Mouse (Mus musculus) megakaryocyte, embryonic 14.5 days (primary cell): ENCODE measurements at regions not wholly inside any gene's neighbourhood (a gene's known extent, or its start where the extent isn't known, plus 50 kb on each side); places are given as distances from the start of the nearest gene placed in this dataset.

Source experiments
- FLI1 ChIP-seq: IDR thresholded peaks from 2 replicates; pipeline ENCODE4 v1.6.1; 2012; ENCODE audit warnings: low read length, inconsistent platforms, mixed read lengths
- GATA1 ChIP-seq: IDR thresholded peaks from 3 replicates; pipeline ENCODE4 v1.6.1; 2012; ENCODE audit warnings: mixed read lengths, low read length, inconsistent platforms, borderline replicate concordance

DNA sequence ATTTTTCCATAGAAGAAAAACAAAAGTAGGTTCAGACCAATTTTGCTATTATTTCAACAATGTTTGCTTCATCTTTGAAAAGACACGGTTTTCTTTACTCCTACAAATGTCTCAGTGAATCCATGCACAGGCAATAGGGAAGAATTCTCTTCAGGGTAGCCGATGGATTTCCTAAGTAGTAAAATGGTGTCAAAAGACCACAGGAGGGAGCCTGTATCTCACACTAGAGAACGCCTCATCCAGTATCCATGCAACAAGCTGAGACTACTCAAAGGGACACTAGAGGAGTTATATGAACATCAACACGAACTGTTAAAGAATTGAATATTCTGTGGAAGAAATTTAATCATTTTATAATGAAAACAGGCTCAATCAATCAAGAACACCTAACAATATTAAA, 174.8 kb upstream of the Tacr3 start:
- TF ChIP-seq FLI1 (no peak), GATA1 (no peak)
